Mouse (Mus musculus): ENCODE data around the gene Ogg1.

Gene Ogg1

GRCm38 (mm10) chr6:113368577-113368976 is 41.8 kb downstream of the Ogg1 start:
- DNase-seq (ENCODE audit: low read depth, low spot score), result no peak

GRCm38 (mm10) chr6:113370194-113370929 is 43.6 kb downstream of the Ogg1 start:
- no peak for DNase-seq (ENCODE audit: low read depth, low spot score)

- DNase-seq (ENCODE audit: low read depth, low spot score), result no peak
These were observed 46.7 kb downstream of the Ogg1 start for GRCm38 (mm10) chr6:113373491-113373890.

DNA sequence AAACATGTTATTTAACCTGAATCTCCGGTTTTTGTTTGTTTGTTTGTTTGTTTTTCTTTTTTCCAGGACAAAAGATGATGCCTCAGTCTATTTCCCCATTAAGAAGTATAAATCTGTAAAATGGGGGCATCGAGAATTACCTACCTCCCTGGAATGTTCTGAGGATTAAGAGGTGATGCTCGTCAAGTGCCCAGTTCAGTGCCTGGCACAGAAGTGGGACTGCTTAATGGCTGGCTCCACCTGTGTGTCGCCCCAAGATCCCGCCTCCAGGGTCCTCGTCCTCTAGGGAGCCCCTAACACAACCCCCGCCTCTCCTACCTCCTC is 50.4 kb downstream of the Ogg1 start:
- DNase-seq (ENCODE audit: low read depth, low spot score), result no peak

DNA sequence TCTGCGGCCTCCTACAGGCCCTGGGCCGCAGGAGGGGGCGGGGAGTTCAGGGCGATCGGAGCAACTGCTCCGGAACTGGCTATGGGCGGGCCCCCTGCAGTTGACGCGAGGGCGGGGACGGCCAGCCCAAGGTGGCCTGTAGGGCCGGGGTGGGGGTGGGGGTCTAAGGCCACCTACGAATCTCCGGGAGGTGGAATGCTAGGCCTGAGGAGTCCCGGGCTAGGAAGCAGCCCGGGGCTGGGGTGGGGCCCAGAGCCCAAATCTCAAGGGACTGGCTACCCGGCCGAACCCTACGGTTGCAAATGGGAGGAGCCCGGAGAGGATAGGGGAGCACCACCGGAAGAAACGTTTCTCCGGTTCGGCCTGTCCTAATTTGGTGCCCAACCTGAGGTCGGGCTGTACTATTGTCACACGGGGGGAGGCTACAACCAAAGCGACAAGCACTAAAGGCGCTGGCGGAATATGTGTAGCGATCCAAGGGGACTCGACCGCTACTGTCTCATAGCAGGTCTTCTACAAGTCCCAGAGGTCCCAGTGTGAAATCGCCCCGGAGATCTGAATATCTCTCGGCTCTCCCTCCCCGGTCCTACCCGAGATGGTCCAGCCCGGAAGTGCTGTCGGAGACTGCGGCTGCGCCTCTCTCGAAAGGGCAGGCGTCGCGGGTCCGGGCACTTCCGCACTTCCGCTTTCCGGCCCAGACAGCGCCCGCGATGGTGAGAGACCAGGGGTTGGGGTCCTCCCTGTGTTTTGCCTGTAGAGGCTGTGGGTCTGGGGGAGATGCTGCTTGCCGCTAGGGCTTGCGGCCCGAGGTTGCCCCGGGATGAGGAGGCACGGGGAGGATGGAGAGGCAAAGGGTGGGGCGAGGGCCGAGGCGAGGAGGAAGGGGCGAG is 51.0 kb downstream of the Ogg1 start, which contains the start of the genes Tada3 and Arpc4:
Tada3 (minus strand) TSS at position 388 of the 890 bp plus-strand sequence.
Arpc4 (plus strand) TSS at position 620 of the 890 bp plus-strand sequence.
- DNase-seq (ENCODE audit: low read depth, low spot score), result peak; percentile 92

DNA sequence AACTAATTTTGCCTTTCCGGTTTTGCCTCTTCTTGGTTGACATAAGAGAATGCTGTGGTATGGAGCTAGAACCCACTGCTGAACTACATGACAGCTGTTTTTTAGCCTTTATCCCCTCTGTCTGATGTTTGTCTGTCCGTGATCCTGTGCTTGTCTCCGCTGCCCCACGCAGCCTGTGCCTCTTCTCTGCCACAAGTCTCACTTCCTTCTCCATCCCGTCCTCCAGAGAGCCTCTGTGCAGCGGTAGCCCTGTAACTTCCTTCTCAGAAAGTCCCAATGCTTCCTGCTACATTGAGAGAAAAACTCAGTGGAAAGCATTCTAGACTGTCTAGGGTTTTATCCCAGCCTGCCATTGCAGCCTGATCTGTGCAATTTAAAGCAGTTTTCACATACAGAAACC is 52.5 kb downstream of the Ogg1 start:
- DNase-seq (ENCODE audit: low read depth, low spot score), result no peak

- no peak for DNase-seq (ENCODE audit: low read depth, low spot score)
These were observed 53.7 kb downstream of the Ogg1 start for GRCm38 (mm10) chr6:113380480-113380879.

GRCm38 (mm10) chr6:113384351-113384927 is 57.7 kb downstream of the Ogg1 start:
- DNase-seq (ENCODE audit: low read depth, low spot score), result no peak
